Mouse (Mus musculus): ENCODE results near the gene Numbl.

DNA sequence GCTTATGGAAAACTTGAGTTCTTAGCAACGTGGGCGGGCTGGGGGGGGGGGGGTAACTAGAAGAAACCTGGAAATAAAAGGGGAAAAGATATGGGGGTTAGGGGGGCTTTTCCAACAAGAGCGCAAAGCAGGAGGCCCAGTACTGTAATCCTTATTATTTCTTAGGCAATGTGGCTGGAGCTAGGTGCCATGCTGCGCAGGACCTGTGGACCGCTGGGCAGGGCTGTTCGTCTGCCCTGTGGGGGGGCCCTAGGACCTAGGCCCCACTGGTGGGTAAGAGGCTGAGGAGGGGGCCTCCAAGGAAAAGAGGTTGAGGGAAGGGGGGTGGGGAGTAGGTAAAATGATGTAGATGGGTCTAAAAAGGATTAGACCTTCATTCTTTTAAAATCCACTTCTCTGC lies 24.9 kb upstream of the Numbl start:
- TF ChIP-seq CTCF (conservative IDR thresholded peaks at IDR 0.05; ENCODE audit: low read length) (no peak), POU5F1 (IDR thresholded peaks at IDR 0.05; ENCODE audit: borderline replicate concordance, low read length) (no peak)

Measured in E14TG2a.4 (cell line).